Mouse (Mus musculus): ENCODE measurements around the gene A3galt2. TPM values are rescaled to one million over a fixed set of nuclear protein-coding genes. Genes with fewer than 3 reads are reported as not detected.

A3galt2 gene
- polyA plus RNA-seq, 1 experiment: 0.33 TPM

GRCm38 (mm10) chr4:128728431-128728851 is 26.7 kb upstream of the A3galt2 start:
- DNase-seq (ENCODE audit: low spot score): no peak

- no peak for DNase-seq (ENCODE audit: low spot score)
These were observed 26.0 kb upstream of the A3galt2 start for GRCm38 (mm10) chr4:128729033-128729708.

GRCm38 (mm10) chr4:128729709-128730037 is 25.5 kb upstream of the A3galt2 start:
- DNase-seq (ENCODE audit: low spot score): no peak

- DNase-seq (ENCODE audit: low spot score): no peak
These were observed 24.9 kb upstream of the A3galt2 start for GRCm38 (mm10) chr4:128730271-128730670.

GRCm38 (mm10) chr4:128732794-128733193 is 22.4 kb upstream of the A3galt2 start:
- DNase-seq (ENCODE audit: low spot score): no peak

GRCm38 (mm10) chr4:128733496-128733895 is 21.7 kb upstream of the A3galt2 start:
- DNase-seq (ENCODE audit: low spot score): no peak

GRCm38 (mm10) chr4:128734217-128734616 is 20.9 kb upstream of the A3galt2 start:
- no peak for DNase-seq (ENCODE audit: low spot score)

- DNase-seq (ENCODE audit: low spot score): no peak
These were observed 20.2 kb upstream of the A3galt2 start for GRCm38 (mm10) chr4:128734721-128735671.

- no peak for DNase-seq (ENCODE audit: low spot score)
These were observed 18.0 kb upstream of the A3galt2 start for GRCm38 (mm10) chr4:128737137-128737589.

- no peak for DNase-seq (ENCODE audit: low spot score)
These were observed 17.1 kb upstream of the A3galt2 start for GRCm38 (mm10) chr4:128737825-128738610.

- DNase-seq (ENCODE audit: low spot score): no peak
These were observed 14.3 kb upstream of the A3galt2 start for GRCm38 (mm10) chr4:128740878-128741277.

GRCm38 (mm10) chr4:128741906-128742305 is 13.3 kb upstream of the A3galt2 start:
- no peak for DNase-seq (ENCODE audit: low spot score)

- no peak for DNase-seq (ENCODE audit: low spot score)
These were observed 12.7 kb upstream of the A3galt2 start for GRCm38 (mm10) chr4:128742379-128742970.

GRCm38 (mm10) chr4:128743031-128743626 is 12.0 kb upstream of the A3galt2 start:
- DNase-seq (ENCODE audit: low spot score): no peak

- DNase-seq (ENCODE audit: low spot score): no peak
These were observed 10.0 kb upstream of the A3galt2 start for GRCm38 (mm10) chr4:128745160-128745559.

GRCm38 (mm10) chr4:128747614-128748270 is 7.4 kb upstream of the A3galt2 start:
- no peak for DNase-seq (ENCODE audit: low spot score)

- DNase-seq (ENCODE audit: low spot score): no peak
These were observed 6.9 kb upstream of the A3galt2 start for GRCm38 (mm10) chr4:128748309-128748708.

- no peak for DNase-seq (ENCODE audit: low spot score)
These were observed 4.2 kb upstream of the A3galt2 start for GRCm38 (mm10) chr4:128751006-128751405.

- DNase-seq (ENCODE audit: low spot score): no peak
These were observed 3.0 kb upstream of the A3galt2 start for GRCm38 (mm10) chr4:128752031-128752757.

- no peak for DNase-seq (ENCODE audit: low spot score)
These were observed 1.6 kb upstream of the A3galt2 start for GRCm38 (mm10) chr4:128753571-128753970.

Measured in urinary bladder, adult 2 months (tissue).